Mouse (Mus musculus): ENCODE results near the gene Grb7.

GRCm38 (mm10) chr11:98504926-98505325, 58.7 kb downstream of the Grb7 start:
- no peak for TF ChIP-seq CTCF (IDR thresholded peaks at IDR 0.05; ENCODE audit: low read depth)
- no peak for TF ChIP-seq EP300 (IDR thresholded peaks at IDR 0.05; ENCODE audit: low read depth)
